In the genomic region with DNA sequence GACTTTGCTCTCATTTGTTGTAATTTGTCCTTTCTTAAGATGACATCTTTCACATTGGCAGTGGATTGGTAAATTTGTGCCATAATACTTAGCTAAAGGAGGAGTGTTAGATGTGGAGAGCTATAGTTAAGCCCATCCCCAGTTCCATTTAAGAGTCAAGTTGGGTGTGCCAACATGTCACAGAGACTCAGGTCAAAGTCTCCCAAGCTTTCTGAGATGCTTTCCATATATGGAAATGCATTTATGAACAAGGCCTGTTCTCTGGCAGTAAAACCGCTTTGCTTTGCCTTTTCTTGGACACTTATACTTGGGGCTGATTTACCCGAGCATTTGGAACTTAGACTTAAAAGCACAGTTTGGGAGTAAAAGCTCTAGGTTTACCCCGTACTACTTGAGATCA, we compare ENCODE assay signal across 31 mouse cellular contexts. TPM values are rescaled to one million over a fixed set of nuclear protein-coding genes. Genes with fewer than 3 reads are reported as not detected.
DNase-seq lines count a peak whose midpoint lies in the region; ATAC-seq lines count a peak whose summit lies in the region.
"Had no signal": no experiment of that assay in that cellular context is flagged by ENCODE, and none has a peak within 500 bp of the region (broad histone marks: within the 10 kb centered on the region; RNA-seq: fewer than 3 reads in every experiment).

No protein-coding gene starts in this region.

- DNase-seq in embryonic facial prominence, embryonic 14.5 days (ENCODE audit: low spot score), result peak; percentile 3
- no peak for DNase-seq in embryonic facial prominence, embryonic 10.5 days (ENCODE audit: low spot score)
- DNase-seq in large intestine, adult 2 months (ENCODE audit: low read depth, low spot score), result peak; percentile 54
- no peak for DNase-seq in adrenal gland, adult 18-20 months (ENCODE audit: low spot score in 2 of 2)
- no peak for DNase-seq in cerebellum, adult 11-12 months
- no peak for DNase-seq in adrenal gland, postnatal 4 days (ENCODE audit: low spot score in 2 of 2)
- DNase-seq: adrenal gland, adult 8-10 months; adrenal gland, postnatal 25 days; cerebellum, adult 2 months; cerebellum, adult 9-11 months; cerebellum, postnatal 25 days; forebrain, postnatal 0 days; gastrocnemius, adult 2 months; gastrocnemius, postnatal 36 days; kidney, adult 11 months had no signal

- H3K9me3 ChIP-seq in embryonic facial prominence, embryonic 14.5 days (ENCODE audit: control insufficient read depth, low read length), result no peaks in the 10 kb centered on the region
- H3K9me3 ChIP-seq in embryonic facial prominence, embryonic 10.5 days, result no peaks in the 10 kb centered on the region
- H3K9me3 ChIP-seq in stomach, embryonic 15.5 days, result no peaks in the 10 kb centered on the region
- H3K9me3 ChIP-seq: embryonic facial prominence, embryonic 13.5 days; hindbrain, embryonic 12.5 days; hindbrain, embryonic 15.5 days had no signal

- no peak overlapping the region for H3K27ac ChIP-seq in embryonic facial prominence, embryonic 14.5 days (replicated peaks; ENCODE audit: low read depth, low read length)
- H3K27ac ChIP-seq in embryonic facial prominence, embryonic 10.5 days (replicated peaks), result no peak overlapping the region
- 0 out of 2 replicates have a peak overlapping the region, but pooled peaks have one; percentile 71 for H3K27ac ChIP-seq in stomach, embryonic 15.5 days
- H3K27ac ChIP-seq: embryonic facial prominence, embryonic 13.5 days; gastrocnemius, adult 2 months; hindbrain, embryonic 12.5 days; hindbrain, embryonic 15.5 days had no signal

- no peak for ATAC-seq in embryonic facial prominence, embryonic 14.5 days (ENCODE audit: low read depth)
- peak; percentile 35; the same call in 1 of the 2 replicates for ATAC-seq in stomach, embryonic 15.5 days (ENCODE audit: insufficient read depth, low FRiP score, low read depth)
- no peak for ATAC-seq in granulocyte monocyte progenitor cell, adult 5-6 weeks (replicated peaks; ENCODE audit: poor library complexity, severe bottlenecking)
- ATAC-seq: forebrain, embryonic 14.5 days; forebrain, postnatal 0 days; Patski had no signal

- H3K36me3 ChIP-seq in embryonic facial prominence, embryonic 14.5 days (ENCODE audit: control insufficient read depth, insufficient read depth, low read length), result no peaks in the 10 kb centered on the region
- H3K36me3 ChIP-seq in embryonic facial prominence, embryonic 10.5 days (replicated peaks), result no peaks in the 10 kb centered on the region
- H3K36me3 ChIP-seq in stomach, embryonic 15.5 days, result no peaks in the 10 kb centered on the region
- H3K36me3 ChIP-seq: embryonic facial prominence, embryonic 13.5 days; hindbrain, embryonic 12.5 days; hindbrain, embryonic 15.5 days had no signal

- no peaks in the 10 kb centered on the region for H3K4me1 ChIP-seq in embryonic facial prominence, embryonic 14.5 days (ENCODE audit: control insufficient read depth, insufficient read depth, low read length)
- H3K4me1 ChIP-seq in embryonic facial prominence, embryonic 10.5 days, result no peaks in the 10 kb centered on the region
- H3K4me1 ChIP-seq in stomach, embryonic 15.5 days, result no peaks in the 10 kb centered on the region
- H3K4me1 ChIP-seq: embryonic facial prominence, embryonic 13.5 days; hindbrain, embryonic 12.5 days; hindbrain, embryonic 15.5 days had no signal

- no peak overlapping the region for H3K9ac ChIP-seq in embryonic facial prominence, embryonic 14.5 days (ENCODE audit: low read depth, low read length)
- no peak overlapping the region for H3K9ac ChIP-seq in stomach, embryonic 15.5 days
- H3K9ac ChIP-seq: embryonic facial prominence, embryonic 13.5 days; forebrain, postnatal 0 days; hindbrain, embryonic 12.5 days; hindbrain, embryonic 15.5 days had no signal

- no peaks in the 10 kb centered on the region for H3K27me3 ChIP-seq in embryonic facial prominence, embryonic 14.5 days (replicated peaks; ENCODE audit: control insufficient read depth, insufficient read depth, low read length)
- no peaks in the 10 kb centered on the region for H3K27me3 ChIP-seq in embryonic facial prominence, embryonic 10.5 days (replicated peaks; ENCODE audit: low read depth, poor library complexity, severe bottlenecking)
- no peaks in the 10 kb centered on the region for H3K27me3 ChIP-seq in stomach, embryonic 15.5 days (replicated peaks)
- H3K27me3 ChIP-seq: embryonic facial prominence, embryonic 13.5 days; hindbrain, embryonic 12.5 days; hindbrain, embryonic 15.5 days; Patski had no signal

- no peak overlapping the region for H3K4me3 ChIP-seq in embryonic facial prominence, embryonic 14.5 days (ENCODE audit: low read depth, low read length)
- no peak overlapping the region for H3K4me3 ChIP-seq in embryonic facial prominence, embryonic 10.5 days
- no peak overlapping the region for H3K4me3 ChIP-seq in stomach, embryonic 15.5 days (replicated peaks)
- H3K4me3 ChIP-seq: embryonic facial prominence, embryonic 13.5 days; gastrocnemius, adult 2 months; hindbrain, embryonic 12.5 days; hindbrain, embryonic 15.5 days had no signal

- 58% methylated on average over 3 of the region's 3 CpGs for WGBS in embryonic facial prominence, embryonic 14.5 days
- WGBS in embryonic facial prominence, embryonic 10.5 days, result 83% methylated on average over 3 of the region's 3 CpGs
- 18% methylated on average over 3 of the region's 3 CpGs for WGBS in large intestine, adult 2 months
- 48% methylated on average over 3 of the region's 3 CpGs for WGBS in stomach, embryonic 15.5 days

- no peak overlapping the region for H3K4me2 ChIP-seq in embryonic facial prominence, embryonic 14.5 days (ENCODE audit: low read depth, low read length)
- no peak overlapping the region for H3K4me2 ChIP-seq in stomach, embryonic 15.5 days
- H3K4me2 ChIP-seq: embryonic facial prominence, embryonic 13.5 days; heart, embryonic 11.5 days; hindbrain, embryonic 12.5 days; hindbrain, embryonic 15.5 days had no signal

RNA-seq across cellular contexts. Expression of a gene that starts 18.4 kb away (rescaled TPM):
- polyA plus RNA-seq in embryonic facial prominence, embryonic 14.5 days (2014; fragmentation: Nextera tagmentation; extraction: Ambion mirVana), result 0.08 and 0.24 TPM in 2 replicates
- not detected in 2 replicates for polyA plus RNA-seq in embryonic facial prominence, embryonic 10.5 days (2016; fragmentation: Nextera tagmentation; extraction: Ambion mirVana)
- polyA plus RNA-seq in large intestine, adult 2 months (2012; rRNA removed), result 0.32 and 1.4 TPM in 2 replicates
- 0.41 and 0.85 TPM in 2 replicates for polyA plus RNA-seq in stomach, embryonic 15.5 days (2015; fragmentation: Nextera tagmentation; extraction: Ambion mirVana)
- not detected for total RNA-seq in adrenal gland, adult 18-20 months (2021)
- not detected in 2 replicates for total RNA-seq in granulocyte monocyte progenitor cell, adult 5-6 weeks (2014; fragmentation: Nextera tagmentation)
- total RNA-seq in granulocyte monocyte progenitor cell, adult 5-6 weeks (2017), result not detected in 2 replicates
- not detected for total RNA-seq in adrenal gland, postnatal 4 days (2021)
- total RNA-seq: adrenal gland, adult 8-10 months; adrenal gland, postnatal 25 days; common myeloid progenitor, adult 5-6 weeks; ES-E14; gastrocnemius, adult 2 months; gastrocnemius, postnatal 36 days; heart, adult 8-10 months; heart, postnatal 25 days; hematopoietic stem cell, adult 5-6 weeks had no signal
- polyA plus RNA-seq: forebrain, embryonic 11.5 days; heart, embryonic 11.5 days; heart, embryonic 14.5 days; heart, postnatal 0 days; hindbrain, embryonic 12.5 days; Patski had no signal

Comparison
In these comparisons a context has a peak if more than half of its experiments do, and no peak if none do; other contexts are left out.
1. DNase-seq: peak in embryonic facial prominence, embryonic 14.5 days (single experiment) and large intestine, adult 2 months (single experiment); none in embryonic facial prominence, embryonic 10.5 days (single experiment), adrenal gland, adult 18-20 months (0 of 2), cerebellum, adult 11-12 months (single experiment) and adrenal gland, postnatal 4 days (0 of 2).